Mouse (Mus musculus) fat pad, adult 2 months (tissue): Measurements from ENCODE around the gene Daam1.

Experiments
- DNase-seq: peaks from one replicate; pipeline ENCODE4 v3.0.0-alpha.2; 2011; ENCODE audit warnings: low read depth, low spot score; ENCODE audit errors: extremely low read depth

The Daam1 gene

DNA sequence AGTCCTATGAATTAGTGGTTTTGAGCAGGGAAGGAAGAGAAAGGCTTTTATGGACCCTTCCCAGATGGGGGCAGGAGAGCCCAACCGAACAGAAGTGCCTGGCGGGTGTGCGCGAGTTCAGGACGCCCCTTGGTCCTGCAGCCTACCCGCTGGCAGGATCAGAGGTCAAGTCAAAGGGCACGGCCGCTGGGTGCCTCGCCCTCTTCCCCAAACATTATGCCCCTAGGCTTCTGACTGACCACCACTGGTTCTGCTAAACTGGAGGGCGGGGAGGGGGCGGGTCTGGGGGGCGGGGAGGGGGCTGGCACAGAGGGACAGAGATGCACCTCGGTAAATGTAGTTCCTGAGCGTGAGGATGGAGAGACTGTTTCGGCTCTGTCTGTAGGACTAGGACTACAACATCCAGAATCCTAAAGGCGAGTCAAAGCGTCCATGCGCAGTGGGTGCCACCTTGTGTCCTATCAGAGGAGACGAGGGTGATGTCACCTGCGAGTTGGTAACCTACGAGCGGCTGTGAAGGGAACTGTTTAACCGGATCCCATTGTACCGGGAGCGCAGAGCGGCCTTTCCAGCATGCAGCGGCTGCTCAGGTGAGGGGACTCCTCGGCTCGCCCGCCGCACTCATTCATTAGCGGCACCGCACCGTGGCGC, at the start of gene Daam1:
TSS of gene Daam1 (plus strand) at position 472 of the 651 bp plus-strand sequence.
- peak; percentile 94 for DNase-seq

DNA sequence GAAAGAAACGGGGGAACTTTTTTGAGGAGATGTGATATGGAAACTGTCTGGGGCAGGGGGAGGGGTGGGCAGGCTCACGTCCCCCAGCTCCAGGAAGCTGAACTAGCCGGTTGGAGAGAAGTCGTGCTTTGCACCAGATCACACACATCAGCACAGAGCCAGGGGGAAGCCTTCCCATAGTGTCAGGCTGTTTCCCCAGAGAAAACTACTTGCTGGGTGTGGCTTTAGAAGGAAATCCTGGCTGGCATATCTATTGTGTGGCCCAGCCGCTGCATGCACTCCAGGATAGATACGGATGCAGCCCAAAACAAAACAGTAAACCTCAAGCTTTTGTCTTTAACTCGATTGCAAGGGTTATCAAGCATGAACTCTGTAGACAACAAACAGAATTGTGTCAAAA, 49.7 kb upstream of the Daam1 start:
- DNase-seq = no peak

DNA sequence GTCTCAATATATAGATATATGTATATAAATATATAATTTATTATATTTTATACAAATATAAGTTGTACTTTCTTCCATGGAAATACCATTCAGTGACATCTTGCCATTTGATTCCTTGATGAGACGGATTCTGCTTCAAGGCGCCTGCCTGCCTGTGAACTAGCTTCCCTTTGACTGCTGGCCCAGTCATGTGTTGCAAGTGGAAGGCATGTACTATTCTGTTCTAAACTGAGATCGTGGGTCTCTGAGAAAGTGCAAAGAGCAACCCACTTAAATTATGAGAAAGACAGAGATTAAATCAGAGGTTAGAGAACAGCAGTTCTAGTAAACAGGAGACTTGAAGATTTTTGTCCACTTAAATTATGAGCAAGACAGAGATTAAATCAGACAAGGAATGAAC, 46.9 kb upstream of the Daam1 start:
- no peak for DNase-seq

DNA sequence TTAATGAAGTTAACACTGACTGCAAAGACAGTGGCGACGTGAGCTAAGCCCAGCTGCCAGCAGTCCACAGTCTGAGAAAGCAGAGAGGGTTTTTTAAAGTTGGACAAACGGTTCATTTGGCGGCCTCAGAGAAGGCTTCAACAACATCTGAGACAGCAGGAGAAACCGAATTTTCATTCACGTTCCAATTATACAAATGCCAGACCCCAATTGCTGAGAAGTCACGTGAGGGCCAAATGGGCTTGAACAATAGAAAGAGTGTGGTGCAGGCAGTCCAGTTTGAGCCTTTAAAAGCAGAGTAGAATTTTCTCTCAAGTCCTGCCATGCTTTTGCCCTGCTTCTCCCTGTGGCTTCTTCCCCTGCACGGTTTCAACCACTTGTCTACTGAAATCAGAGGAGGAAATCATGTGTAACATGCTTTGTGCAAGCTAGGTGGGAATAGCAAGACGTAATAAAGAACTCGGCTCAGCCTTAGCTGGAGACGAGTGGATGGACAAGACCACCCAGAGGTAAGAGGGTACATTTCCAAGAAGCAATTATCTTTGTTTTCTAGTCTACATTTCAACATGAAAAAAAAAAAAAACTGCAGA, 46.1 kb upstream of the Daam1 start:
- DNase-seq = no peak

DNA sequence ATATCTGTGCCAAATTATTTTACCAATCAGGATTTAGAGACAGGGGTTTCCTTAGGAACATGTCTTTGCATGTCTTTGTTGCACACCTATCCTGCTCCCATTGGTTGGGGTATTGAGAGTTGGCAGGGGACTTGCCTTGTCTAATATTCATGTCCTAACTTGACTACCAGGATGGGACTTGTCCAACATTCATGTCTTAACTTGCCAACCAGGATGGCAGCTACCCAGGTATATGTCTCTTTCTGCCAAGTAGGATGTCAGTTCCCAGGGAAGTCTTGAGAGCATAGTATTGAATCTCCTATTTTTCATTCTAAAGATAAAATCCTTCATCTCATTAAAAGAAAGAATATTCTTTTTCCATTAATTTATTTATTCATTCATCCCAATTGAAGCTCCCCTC, 44.4 kb upstream of the Daam1 start:
- DNase-seq = no peak

- peak; percentile 37 for DNase-seq
Observed at GRCm38 (mm10) chr12:71788791-71789190, 42.1 kb upstream of the Daam1 start.

DNA sequence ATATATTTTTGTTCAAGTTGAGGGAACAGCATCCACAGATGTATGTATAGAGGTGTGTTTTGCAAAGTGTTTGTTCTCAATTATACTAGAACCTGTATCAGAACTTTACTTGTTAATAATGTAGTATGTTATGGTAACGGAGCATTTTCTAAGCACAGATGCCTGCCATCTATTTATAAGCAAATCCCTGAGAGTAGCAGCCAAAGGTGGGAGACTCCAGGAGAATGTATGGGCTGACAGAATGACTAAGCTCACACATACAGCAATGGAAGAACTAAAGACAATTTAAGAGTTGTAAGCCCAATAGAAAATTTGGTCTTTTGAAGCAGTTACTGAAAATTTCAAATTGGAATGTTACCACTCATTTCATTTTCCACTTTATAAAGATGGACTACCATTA, 40.3 kb upstream of the Daam1 start:
- no peak for DNase-seq

DNA sequence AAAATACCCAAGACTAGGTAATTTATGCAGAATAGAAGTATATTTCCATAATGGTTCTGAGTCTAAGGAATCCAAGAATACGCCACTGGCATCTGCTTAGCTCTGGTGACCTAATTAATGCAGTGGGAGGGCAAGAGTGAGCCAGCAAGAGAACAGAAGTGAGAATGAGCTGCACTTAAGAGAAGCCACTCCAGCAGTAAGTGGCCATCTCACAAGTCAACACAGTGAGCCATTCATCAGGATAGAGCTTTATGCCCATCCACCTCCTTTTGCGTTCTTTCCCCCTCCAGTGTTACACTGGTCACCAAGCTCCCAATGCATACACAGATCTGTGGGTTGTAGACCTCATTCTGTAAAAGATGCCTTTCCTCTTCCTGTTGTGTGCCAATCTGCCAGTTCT, 37.8 kb upstream of the Daam1 start:
- no peak for DNase-seq

DNA sequence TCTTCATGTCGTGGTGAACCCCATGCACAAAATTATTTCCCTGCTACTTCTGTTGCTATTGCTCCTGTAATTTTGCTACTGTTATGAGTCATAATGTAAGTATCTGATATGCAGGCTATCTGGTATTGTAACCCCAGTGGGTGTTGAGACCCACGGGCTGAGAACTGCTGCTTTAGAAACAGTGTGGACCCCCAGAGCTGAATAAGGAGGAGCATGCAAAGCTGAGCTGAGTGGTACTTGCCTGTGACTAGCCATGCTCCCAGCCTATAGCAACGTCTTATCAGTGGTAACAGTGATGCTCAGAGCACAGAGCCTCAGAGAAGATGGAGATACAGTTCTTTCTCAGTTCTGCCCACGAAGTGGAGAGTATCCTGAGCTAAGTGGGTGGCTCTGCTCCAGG, 35.3 kb upstream of the Daam1 start:
- no peak for DNase-seq

GRCm38 (mm10) chr12:71796517-71796916, 34.4 kb upstream of the Daam1 start:
- no peak for DNase-seq

DNA sequence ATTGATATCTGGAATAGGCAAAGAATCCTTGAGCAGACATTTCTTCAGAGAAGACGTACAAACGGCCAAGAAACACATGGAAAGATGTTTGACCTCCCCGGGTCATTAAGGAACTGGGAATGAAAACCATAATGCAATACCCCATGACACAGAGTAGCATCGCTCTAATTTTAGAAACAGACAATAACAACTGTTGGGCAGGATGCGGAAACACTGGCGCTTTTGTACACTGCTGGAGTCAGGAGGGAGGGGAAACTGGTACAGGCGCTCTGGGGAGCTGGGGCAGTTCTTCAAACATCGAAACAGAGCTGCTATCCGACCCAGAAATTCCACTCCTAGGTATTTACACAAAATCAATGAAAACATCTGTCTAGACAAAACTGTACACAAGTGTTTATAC, 23.6 kb upstream of the Daam1 start:
- DNase-seq = no peak

- DNase-seq = no peak
Observed at GRCm38 (mm10) chr12:71808631-71809030, 22.2 kb upstream of the Daam1 start.

DNA sequence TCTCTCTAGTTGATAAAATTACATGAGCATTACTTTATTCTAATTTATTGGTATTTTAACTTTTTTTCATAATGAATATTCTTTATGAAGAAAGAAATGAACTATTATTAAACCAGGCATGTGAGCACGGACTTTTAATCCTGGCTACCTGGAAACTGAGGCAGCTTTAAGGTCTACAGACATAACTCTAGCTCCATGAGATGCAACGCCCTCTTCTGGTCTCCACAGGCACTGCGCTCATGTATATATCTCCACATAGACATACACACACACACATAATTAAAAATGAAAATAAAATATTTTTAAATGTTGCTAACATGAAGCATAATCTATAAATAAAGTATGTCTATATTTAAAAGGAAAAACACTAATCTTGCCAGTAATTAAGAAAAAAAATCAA, 21.3 kb upstream of the Daam1 start:
- no peak for DNase-seq

- DNase-seq = no peak
Observed at GRCm38 (mm10) chr12:71812567-71812966, 18.3 kb upstream of the Daam1 start.

DNA sequence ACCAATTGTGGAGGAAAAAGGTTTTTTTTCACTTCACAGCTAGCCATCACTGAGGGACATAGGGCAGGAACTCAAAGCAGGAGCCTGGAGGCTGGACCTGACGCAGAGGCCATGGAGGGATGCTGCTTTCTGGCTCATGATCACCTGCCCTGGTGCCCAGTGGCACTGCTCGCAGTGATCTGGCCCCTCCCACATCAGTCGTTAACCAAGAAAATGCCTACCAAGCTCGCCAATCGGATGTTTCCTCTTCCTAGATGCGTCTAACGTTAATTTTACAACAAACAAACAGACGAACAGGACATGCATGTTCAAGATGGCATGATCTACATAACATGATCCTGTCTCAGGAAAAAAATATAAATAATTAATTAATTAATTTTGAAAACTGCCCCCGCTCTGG, 17.6 kb upstream of the Daam1 start:
- DNase-seq = no peak

GRCm38 (mm10) chr12:71813761-71814160, 17.1 kb upstream of the Daam1 start:
- no peak for DNase-seq

DNA sequence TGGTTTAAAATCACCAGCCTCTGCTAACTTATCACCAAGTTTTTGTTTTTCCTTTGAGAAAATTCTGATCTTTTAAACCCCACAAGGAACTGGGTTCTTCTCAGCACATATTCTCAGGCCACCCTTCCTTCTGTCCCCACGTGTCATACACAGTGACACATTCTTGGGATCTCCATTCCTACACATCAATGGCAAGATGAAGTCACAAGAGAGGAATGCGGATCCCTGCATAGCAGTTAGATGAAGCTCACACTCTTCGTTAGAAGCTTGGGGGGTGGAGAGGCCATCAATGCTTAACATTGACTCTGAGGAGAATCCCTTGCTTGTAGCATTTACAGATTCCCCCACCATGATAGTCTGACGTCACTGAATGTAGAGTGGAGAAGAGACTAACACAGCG, 10.8 kb upstream of the Daam1 start:
- DNase-seq = no peak

DNA sequence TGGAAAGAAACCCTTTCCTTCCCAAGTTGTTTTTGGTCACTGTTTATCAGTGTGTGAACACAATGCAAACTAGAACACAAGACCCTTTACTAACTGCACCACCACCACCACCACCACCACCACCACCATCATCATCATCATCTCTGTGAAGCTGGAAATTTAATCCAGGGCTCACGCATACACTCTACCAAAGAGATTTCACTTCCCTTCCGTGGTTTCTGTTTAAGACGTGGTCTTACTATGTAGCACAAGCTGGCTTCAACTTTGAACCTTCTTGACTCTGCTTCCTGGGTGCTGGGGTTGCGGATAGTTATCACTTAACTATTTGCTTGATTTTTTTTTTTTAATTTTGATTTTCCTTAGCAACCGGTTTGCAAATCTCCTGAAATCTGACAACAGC, 9.6 kb upstream of the Daam1 start:
- no peak for DNase-seq

- no peak for DNase-seq
Observed at GRCm38 (mm10) chr12:71821743-71822142, 9.1 kb upstream of the Daam1 start.

GRCm38 (mm10) chr12:71824927-71825326, 6.0 kb upstream of the Daam1 start:
- no peak for DNase-seq

DNA sequence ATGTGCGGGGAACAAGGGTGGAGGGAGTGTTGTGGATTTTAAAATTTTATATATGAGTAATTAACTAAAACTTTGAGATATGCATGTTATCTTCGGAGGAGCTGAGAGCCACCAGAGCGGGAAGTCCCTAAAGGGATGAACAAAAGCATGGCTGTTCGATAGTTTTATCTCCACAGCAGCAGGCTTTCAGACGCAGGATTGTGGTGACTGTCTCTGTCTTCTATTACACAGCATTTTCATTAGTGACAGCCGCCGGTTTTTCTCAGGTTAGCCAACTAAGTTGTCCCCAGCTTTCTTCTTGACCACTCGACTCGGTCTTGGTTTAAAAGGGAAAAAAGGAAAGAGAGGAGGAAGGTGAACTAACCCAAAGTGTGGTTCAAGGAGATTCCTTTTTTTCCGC, 739 bp upstream of the Daam1 start:
- DNase-seq = no peak

DNA sequence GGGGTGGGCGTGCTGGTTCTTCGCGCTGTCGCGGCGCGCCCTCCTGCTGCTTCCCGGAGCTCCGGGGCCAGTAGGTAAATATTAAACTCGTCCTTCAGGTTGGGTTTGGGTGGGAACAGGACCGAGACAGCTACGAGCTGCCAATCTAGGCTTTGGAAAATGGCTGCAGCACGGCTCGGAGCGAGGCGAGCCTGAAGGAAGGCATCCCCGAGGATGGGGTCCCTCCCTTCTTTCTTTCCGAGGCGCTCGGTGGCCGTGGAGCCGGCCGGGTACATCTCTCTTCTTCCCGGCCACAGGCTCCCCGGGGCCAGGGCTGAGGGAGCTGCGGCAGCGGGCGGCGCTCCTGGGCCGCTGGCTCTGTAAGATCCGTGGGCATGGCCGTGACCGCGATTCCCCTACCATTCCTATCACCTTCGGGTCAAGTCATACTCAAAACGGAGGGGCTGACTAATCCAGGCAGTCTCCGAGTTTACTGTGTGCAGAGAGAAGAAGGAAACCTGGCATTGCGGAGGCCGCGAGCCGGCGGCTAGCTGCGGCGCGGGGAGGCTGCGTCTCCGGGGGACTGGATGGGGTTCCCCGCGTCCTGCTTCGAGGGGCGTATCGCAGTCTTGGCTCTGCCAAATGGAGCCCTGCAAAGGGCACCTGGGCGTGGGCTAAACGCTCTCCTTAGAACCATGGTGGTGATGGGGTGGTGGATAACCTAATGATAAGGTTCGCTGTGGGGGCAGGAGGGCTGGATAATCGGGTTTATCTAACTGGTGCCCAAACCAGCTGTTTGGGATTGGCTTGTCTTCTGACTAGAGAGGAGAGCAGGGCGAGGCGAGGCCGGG, 595 bp downstream of the Daam1 start:
- no peak for DNase-seq
